In genomic region chr7:30553021-30553589, GRCm38 (mm10) we compare ENCODE assay signal across 8 mouse cellular contexts. TPM values are rescaled to one million over a fixed set of nuclear protein-coding genes. Genes with fewer than 3 reads are reported as not detected.
DNase-seq lines count a peak whose midpoint lies in the region; ATAC-seq lines count a peak whose summit lies in the region.

No protein-coding gene starts in this region.

- H3K27me3 ChIP-seq in megakaryocyte, embryonic 14.5 days (replicated peaks): no peaks in the 10 kb centered on the region
- H3K27me3 ChIP-seq in intestine, embryonic 15.5 days (replicated peaks): no peaks in the 10 kb centered on the region
- H3K27me3 ChIP-seq in liver, embryonic 16.5 days (ENCODE audit: control insufficient read depth, insufficient read depth, low read depth, low read length): no peaks in the 10 kb centered on the region

- H3K9ac ChIP-seq in intestine, embryonic 15.5 days: peak overlapping the region; percentile 62
- H3K9ac ChIP-seq in liver, embryonic 16.5 days (ENCODE audit: low read depth, low read length): peak overlapping the region; percentile 88

- peak; percentile 69 to 76 for DNase-seq in cerebellum, postnatal 14 days
- peak; percentile 60 for DNase-seq in retina, adult 2 months (ENCODE audit: low read depth, low spot score)
- no peak for DNase-seq in frontal cortex, postnatal 36 days (ENCODE audit: low spot score in 2 of 2)

- H3K36me3 ChIP-seq in megakaryocyte, embryonic 14.5 days (replicated peaks; ENCODE audit: low read length): peaks cover 64% of the 10 kb centered on the region
- H3K36me3 ChIP-seq in intestine, embryonic 15.5 days: peaks cover 16% of the 10 kb centered on the region
- H3K36me3 ChIP-seq in liver, embryonic 16.5 days (ENCODE audit: control insufficient read depth, insufficient read depth): peaks cover 17% of the 10 kb centered on the region

- under 1% methylated on average over 23 of the region's 23 CpGs for WGBS in intestine, embryonic 15.5 days
- WGBS in liver, embryonic 16.5 days (ENCODE audit: insufficient replicate concordance): 4% methylated on average over 23 of the region's 23 CpGs

- H3K9me3 ChIP-seq in megakaryocyte, embryonic 14.5 days: no peaks in the 10 kb centered on the region
- no peaks in the 10 kb centered on the region for H3K9me3 ChIP-seq in intestine, embryonic 15.5 days
- no peaks in the 10 kb centered on the region for H3K9me3 ChIP-seq in liver, embryonic 16.5 days (replicated peaks; ENCODE audit: control insufficient read depth, low read length)

- peak overlapping the region; percentile 82 for H3K27ac ChIP-seq in intestine, embryonic 15.5 days
- peak overlapping the region; percentile 96 for H3K27ac ChIP-seq in liver, embryonic 16.5 days (ENCODE audit: low read length)

- ATAC-seq in megakaryocyte, adult 5-6 weeks (ENCODE audit: poor library complexity, severe bottlenecking): no peak
- ATAC-seq in granulocyte monocyte progenitor cell, adult 5-6 weeks (replicated peaks; ENCODE audit: poor library complexity, severe bottlenecking): 0 out of 2 replicates have a peak, but pooled peaks have one; percentile 12
- ATAC-seq in intestine, embryonic 15.5 days: peak; percentile 40
- no peak for ATAC-seq in liver, embryonic 16.5 days (ENCODE audit: low read depth)

- peaks cover 58% of the 10 kb centered on the region for H3K4me1 ChIP-seq in megakaryocyte, embryonic 14.5 days
- peaks cover 15% of the 10 kb centered on the region for H3K4me1 ChIP-seq in intestine, embryonic 15.5 days (replicated peaks)
- H3K4me1 ChIP-seq in liver, embryonic 16.5 days (ENCODE audit: control insufficient read depth, low read depth, low read length): peaks cover 20% of the 10 kb centered on the region

- peak overlapping the region; percentile 94 for H3K4me3 ChIP-seq in megakaryocyte, embryonic 14.5 days (replicated peaks)
- peak overlapping the region; percentile 57 for H3K4me3 ChIP-seq in intestine, embryonic 15.5 days (replicated peaks)
- H3K4me3 ChIP-seq in liver, embryonic 16.5 days (ENCODE audit: low read depth, low read length): peak overlapping the region; percentile 83

- peak overlapping the region; percentile 91 for H3K4me2 ChIP-seq in intestine, embryonic 15.5 days (replicated peaks)
- H3K4me2 ChIP-seq in liver, embryonic 16.5 days (ENCODE audit: low read depth, low read length): peak overlapping the region; percentile 96

RNA-seq across cellular contexts. Expression of gene Proser3, which starts 1.0 kb away (rescaled TPM):
- 11.6 and 51.8 TPM in 2 replicates for polyA plus RNA-seq in megakaryocyte, embryonic 14.5 days (2012; ENCODE audit: insufficient read depth, low replicate concordance)
- 3.6 and 6.6 TPM in 2 replicates for total RNA-seq in megakaryocyte, adult 5-6 weeks (2015)
- 2.4 and 2.6 TPM in 2 replicates for total RNA-seq in megakaryocyte, adult 5-6 weeks (2017)
- total RNA-seq in granulocyte monocyte progenitor cell, adult 5-6 weeks (2014; fragmentation: Nextera tagmentation): 7.3 and 15.8 TPM in 2 replicates
- 2.8 and 9.2 TPM in 2 replicates for total RNA-seq in granulocyte monocyte progenitor cell, adult 5-6 weeks (2017)
- 8.7 and 10.0 TPM in 2 replicates for polyA plus RNA-seq in intestine, embryonic 15.5 days (2015; fragmentation: Nextera tagmentation; extraction: Ambion mirVana)
- 2.7 and 3.0 TPM in 2 replicates for polyA plus RNA-seq in liver, embryonic 16.5 days (2015; fragmentation: Nextera tagmentation; extraction: Ambion mirVana)

RNA-seq across cellular contexts. Expression of gene Hspb6, which starts 1.1 kb away (rescaled TPM):
- polyA plus RNA-seq in megakaryocyte, embryonic 14.5 days (2012; ENCODE audit: insufficient read depth, low replicate concordance): 6.0 and 17.2 TPM in 2 replicates
- 10.7 and 11.0 TPM in 2 replicates for total RNA-seq in megakaryocyte, adult 5-6 weeks (2015)
- total RNA-seq in megakaryocyte, adult 5-6 weeks (2017): 3.8 and 5.2 TPM in 2 replicates
- 3.8 and 14.9 TPM in 2 replicates for total RNA-seq in granulocyte monocyte progenitor cell, adult 5-6 weeks (2014; fragmentation: Nextera tagmentation)
- total RNA-seq in granulocyte monocyte progenitor cell, adult 5-6 weeks (2017): 3.6 and 3.9 TPM in 2 replicates
- 37.8 and 41.5 TPM in 2 replicates for polyA plus RNA-seq in intestine, embryonic 15.5 days (2015; fragmentation: Nextera tagmentation; extraction: Ambion mirVana)
- 5.3 and 6.9 TPM in 2 replicates for polyA plus RNA-seq in liver, embryonic 16.5 days (2015; fragmentation: Nextera tagmentation; extraction: Ambion mirVana)

RNA-seq across cellular contexts. Expression of gene Lin37, which starts 6.5 kb away (rescaled TPM):
- 49.3 and 62.3 TPM in 2 replicates for polyA plus RNA-seq in megakaryocyte, embryonic 14.5 days (2012; ENCODE audit: insufficient read depth, low replicate concordance)
- total RNA-seq in megakaryocyte, adult 5-6 weeks (2015): 54.7 and 64.1 TPM in 2 replicates
- 13.0 and 22.4 TPM in 2 replicates for total RNA-seq in megakaryocyte, adult 5-6 weeks (2017)
- total RNA-seq in granulocyte monocyte progenitor cell, adult 5-6 weeks (2014; fragmentation: Nextera tagmentation): 45.4 and 96.9 TPM in 2 replicates
- total RNA-seq in granulocyte monocyte progenitor cell, adult 5-6 weeks (2017): 23.5 and 25.3 TPM in 2 replicates
- polyA plus RNA-seq in intestine, embryonic 15.5 days (2015; fragmentation: Nextera tagmentation; extraction: Ambion mirVana): 46.3 and 48.4 TPM in 2 replicates
- polyA plus RNA-seq in liver, embryonic 16.5 days (2015; fragmentation: Nextera tagmentation; extraction: Ambion mirVana): 22.7 and 23.7 TPM in 2 replicates

RNA-seq across cellular contexts. Expression of gene U2af1l4, which starts 10.0 kb away (rescaled TPM):
- polyA plus RNA-seq in megakaryocyte, embryonic 14.5 days (2012; ENCODE audit: insufficient read depth, low replicate concordance): 52.8 and 64.1 TPM in 2 replicates
- 15.2 and 19.6 TPM in 2 replicates for total RNA-seq in megakaryocyte, adult 5-6 weeks (2015)
- 63.3 and 69.7 TPM in 2 replicates for total RNA-seq in megakaryocyte, adult 5-6 weeks (2017)
- total RNA-seq in granulocyte monocyte progenitor cell, adult 5-6 weeks (2014; fragmentation: Nextera tagmentation): 26.3 and 38.5 TPM in 2 replicates
- 58.6 and 87.2 TPM in 2 replicates for total RNA-seq in granulocyte monocyte progenitor cell, adult 5-6 weeks (2017)
- polyA plus RNA-seq in intestine, embryonic 15.5 days (2015; fragmentation: Nextera tagmentation; extraction: Ambion mirVana): 73.4 and 76.6 TPM in 2 replicates
- 31.5 and 32.6 TPM in 2 replicates for polyA plus RNA-seq in liver, embryonic 16.5 days (2015; fragmentation: Nextera tagmentation; extraction: Ambion mirVana)

RNA-seq across cellular contexts. Expression of gene Gm49396, which starts 10.0 kb away (rescaled TPM):
- 0.70 TPM in 1 of 2 replicates, not detected in the other for polyA plus RNA-seq in megakaryocyte, embryonic 14.5 days (2012; ENCODE audit: insufficient read depth, low replicate concordance)
- 1.0 and 2.1 TPM in 2 replicates for total RNA-seq in megakaryocyte, adult 5-6 weeks (2015)
- total RNA-seq in megakaryocyte, adult 5-6 weeks (2017): 3.6 and 3.8 TPM in 2 replicates
- total RNA-seq in granulocyte monocyte progenitor cell, adult 5-6 weeks (2014; fragmentation: Nextera tagmentation): 5.2 and 12.5 TPM in 2 replicates
- 5.1 and 6.3 TPM in 2 replicates for total RNA-seq in granulocyte monocyte progenitor cell, adult 5-6 weeks (2017)
- 9.0 and 10.3 TPM in 2 replicates for polyA plus RNA-seq in intestine, embryonic 15.5 days (2015; fragmentation: Nextera tagmentation; extraction: Ambion mirVana)
- polyA plus RNA-seq in liver, embryonic 16.5 days (2015; fragmentation: Nextera tagmentation; extraction: Ambion mirVana): 3.8 and 4.1 TPM in 2 replicates

Comparison
In these comparisons a context has a peak if more than half of its experiments do, and no peak if none do; other contexts are left out.
1. ATAC-seq: peak in granulocyte monocyte progenitor cell, adult 5-6 weeks (single experiment) and intestine, embryonic 15.5 days (single experiment); none in megakaryocyte, adult 5-6 weeks (single experiment) and liver, embryonic 16.5 days (single experiment).
2. DNase-seq: peak in cerebellum, postnatal 14 days (2 of 2) and retina, adult 2 months (single experiment); none in frontal cortex, postnatal 36 days (0 of 2).
3. Peak in every context shown above with its lines, with median percentiles within 50 percentile points of each other: H3K4me3 ChIP-seq.